8 mouse cellular contexts compared by ENCODE assay signal in genomic region chr14:103098213-103098586, GRCm38 (mm10). TPM values are rescaled to one million over a fixed set of nuclear protein-coding genes. Genes with fewer than 3 reads are reported as not detected.
A peak's percentile ranks its signal among the peaks of the same experiment; 100 is the strongest.
DNase-seq lines count a peak whose midpoint lies in the region; ATAC-seq and TF ChIP-seq lines count a peak whose summit lies in the region.

No protein-coding gene starts in this region.

- intact Hi-C loops in heart, adult 2 months (cut with DNase I), result loop anchor here (10.0 kb wide), 1 partner anchor 247 kb away; the partner anchor contains the start of gene Mycbp2

- WGBS in heart, adult 2 months, result 4% methylated on average over 2 of the region's 2 CpGs
- WGBS in forebrain, embryonic 12.5 days, result 5% methylated on average over 2 of the region's 2 CpGs
- 0% methylated on average over 2 of the region's 2 CpGs for WGBS in liver, embryonic 14.5 days (ENCODE audit: insufficient replicate concordance)

- H3K27ac ChIP-seq in heart, adult 2 months, result peak overlapping the region; percentile 100
- H3K27ac ChIP-seq in forebrain, embryonic 12.5 days, result no peak overlapping the region
- H3K27ac ChIP-seq in liver, embryonic 14.5 days, result peak overlapping the region; percentile 92

- H3K27me3 ChIP-seq in heart, adult 2 months (ENCODE audit: control insufficient read depth, insufficient read depth, low read length), result no peaks in the 10 kb centered on the region
- no peaks in the 10 kb centered on the region for H3K27me3 ChIP-seq in forebrain, embryonic 12.5 days
- H3K27me3 ChIP-seq in liver, embryonic 14.5 days (ENCODE audit: control insufficient read depth, insufficient read depth, low read length), result no peaks in the 10 kb centered on the region

- peaks cover 19% of the 10 kb centered on the region for H3K79me2 ChIP-seq in heart, adult 2 months (replicated peaks; ENCODE audit: control insufficient read depth, insufficient read depth, low read length)

- TF ChIP-seq EP300 in heart, adult 2 months (IDR thresholded peaks at IDR 0.05; ENCODE audit: insufficient read depth, low read depth, low read length), result no peak
- TF ChIP-seq EP300 in liver, embryonic 14.5 days (IDR thresholded peaks at IDR 0.05; ENCODE audit: low read depth), result no peak

- no peak for DNase-seq in heart, adult 2 months
- no peak for DNase-seq in heart, postnatal 4 days
- DNase-seq in 3T3-L1 (ENCODE audit: low read depth, low spot score), result peak; percentile 28
- DNase-seq in liver, embryonic 14.5 days (ENCODE audit: low read depth in 3 of 3, low spot score in 3 of 3), result no peak
- no peak for DNase-seq in urinary bladder, postnatal 25 days (ENCODE audit: low spot score)
- DNase-seq in left cerebral cortex, adult 8-10 months (ENCODE audit: low spot score in 2 of 2), result no peak
- no peak for DNase-seq in adrenal gland, postnatal 10 days

- H3K4me2 ChIP-seq in forebrain, embryonic 12.5 days, result peak overlapping the region; percentile 63
- peak overlapping the region; percentile 78 for H3K4me2 ChIP-seq in liver, embryonic 14.5 days (ENCODE audit: low read depth)

- peaks cover 40% of the 10 kb centered on the region for H3K36me3 ChIP-seq in heart, adult 2 months (ENCODE audit: control insufficient read depth, insufficient read depth, low read length)
- peaks cover 5% of the 10 kb centered on the region; the same call in 1 of the 2 replicates for H3K36me3 ChIP-seq in forebrain, embryonic 12.5 days (replicated peaks)
- peaks cover 18% of the 10 kb centered on the region for H3K36me3 ChIP-seq in liver, embryonic 14.5 days (replicated peaks; ENCODE audit: control insufficient read depth, insufficient read depth, low read depth)

- peak overlapping the region; percentile 99 for H3K4me3 ChIP-seq in heart, adult 2 months
- peak overlapping the region; percentile 90 for H3K4me3 ChIP-seq in forebrain, embryonic 12.5 days (replicated peaks)
- H3K4me3 ChIP-seq in liver, embryonic 14.5 days (ENCODE audit: insufficient read depth in 1 of 2, low read depth in 2 of 2, low read length in 2 of 2), result peak overlapping the region; percentile 76 to 82

- no peak for ATAC-seq in forebrain, embryonic 12.5 days (ENCODE audit: low FRiP score)
- ATAC-seq in liver, embryonic 14.5 days (ENCODE audit: insufficient read depth), result no peak

- peak overlapping the region; percentile 97 for H3K9ac ChIP-seq in heart, adult 2 months (ENCODE audit: low read depth, low read length)
- H3K9ac ChIP-seq in forebrain, embryonic 12.5 days, result peak overlapping the region; percentile 96
- peak overlapping the region; percentile 98 for H3K9ac ChIP-seq in liver, embryonic 14.5 days (replicated peaks)

- TF ChIP-seq CTCF in heart, adult 2 months (IDR thresholded peaks at IDR 0.05), result no peak
- TF ChIP-seq CTCF in liver, embryonic 14.5 days (IDR thresholded peaks at IDR 0.05; ENCODE audit: low read depth), result no peak

- peaks cover 20% of the 10 kb centered on the region for H3K4me1 ChIP-seq in heart, adult 2 months (ENCODE audit: control insufficient read depth, insufficient read depth, low read length)
- H3K4me1 ChIP-seq in forebrain, embryonic 12.5 days, result peaks cover 16% of the 10 kb centered on the region
- peaks cover 0 to 15% of the 10 kb centered on the region in 2 experiments; a peak in 3 of 4 replicates for H3K4me1 ChIP-seq in liver, embryonic 14.5 days (replicated peaks; ENCODE audit: control insufficient read depth in 2 of 2, insufficient read depth in 2 of 2, low read length in 1 of 2)

- no peak for TF ChIP-seq POLR2A in heart, adult 2 months (IDR thresholded peaks at IDR 0.05; ENCODE audit: insufficient read depth, low read depth, low read length)

- H3K9me3 ChIP-seq in forebrain, embryonic 12.5 days, result no peaks in the 10 kb centered on the region
- no peaks in the 10 kb centered on the region for H3K9me3 ChIP-seq in liver, embryonic 14.5 days (ENCODE audit: control insufficient read depth, low read length)

RNA-seq across cellular contexts. Expression of gene Fbxl3, which starts 1.2 kb away (rescaled TPM):
- 10 to 100 TPM; 51.8 to 59.7 TPM for total RNA-seq in heart, adult 2 months (2021)
- polyA plus RNA-seq in heart, adult 2 months (2012; rRNA removed), result 67.0 and 114 TPM in 2 replicates
- total RNA-seq in heart, postnatal 4 days (2021), result 10 to 100 TPM; 57.6 to 59.7 TPM
- 23.7 and 27.4 TPM in 2 replicates for polyA plus RNA-seq in forebrain, embryonic 12.5 days (2016; fragmentation: Nextera tagmentation; extraction: Ambion mirVana)
- 17.3 and 21.9 TPM in 2 replicates for polyA plus RNA-seq in liver, embryonic 14.5 days (2012; rRNA removed)
- 12.6 and 16.0 TPM in 2 replicates for polyA plus RNA-seq in liver, embryonic 14.5 days (2014; fragmentation: Nextera tagmentation; extraction: Ambion mirVana)
- 10 to 100 TPM; 81.8 to 91.9 (median 85.1) TPM for total RNA-seq in left cerebral cortex, adult 8-10 months (2022)
- total RNA-seq in adrenal gland, postnatal 10 days (2021), result 10 to 100 TPM; 66.4 to 75.9 TPM

RNA-seq across cellular contexts. Expression of gene Cln5, which starts 28.2 kb away (rescaled TPM):
- total RNA-seq in heart, adult 2 months (2021), result 10 to 100 TPM; 19.1 to 20.3 TPM
- polyA plus RNA-seq in heart, adult 2 months (2012; rRNA removed), result 12.7 and 23.9 TPM in 2 replicates
- total RNA-seq in heart, postnatal 4 days (2021), result 10 to 100 TPM; 17.8 to 18.3 TPM
- 17.6 and 19.9 TPM in 2 replicates for polyA plus RNA-seq in forebrain, embryonic 12.5 days (2016; fragmentation: Nextera tagmentation; extraction: Ambion mirVana)
- polyA plus RNA-seq in liver, embryonic 14.5 days (2012; rRNA removed), result 6.7 and 9.7 TPM in 2 replicates
- polyA plus RNA-seq in liver, embryonic 14.5 days (2014; fragmentation: Nextera tagmentation; extraction: Ambion mirVana), result 17.6 and 20.2 TPM in 2 replicates
- total RNA-seq in left cerebral cortex, adult 8-10 months (2022), result 10 to 100 TPM; 10.4 to 16.2 (median 13.1) TPM
- total RNA-seq in adrenal gland, postnatal 10 days (2021), result 10 to 100 TPM; 20.6 to 20.8 TPM

RNA-seq across cellular contexts. Expression of gene Acod1, which starts 51.4 kb away (rescaled TPM):
- not detected for total RNA-seq in heart, adult 2 months (2021)
- polyA plus RNA-seq in heart, adult 2 months (2012; rRNA removed), result 0.08 and 0.09 TPM in 2 replicates
- total RNA-seq in heart, postnatal 4 days (2021), result not detected
- 0.06 TPM in 1 of 2 replicates, not detected in the other for polyA plus RNA-seq in forebrain, embryonic 12.5 days (2016; fragmentation: Nextera tagmentation; extraction: Ambion mirVana)
- 0.03 and 0.08 TPM in 2 replicates for polyA plus RNA-seq in liver, embryonic 14.5 days (2012; rRNA removed)
- polyA plus RNA-seq in liver, embryonic 14.5 days (2014; fragmentation: Nextera tagmentation; extraction: Ambion mirVana), result 0.06 and 0.15 TPM in 2 replicates
- total RNA-seq in left cerebral cortex, adult 8-10 months (2022), result not detected
- total RNA-seq in adrenal gland, postnatal 10 days (2021), result not detected
